Mouse (Mus musculus): ENCODE results near the gene Gm17359.

GRCm38 (mm10) chr3:79458651-79459275 lies 122.3 kb downstream of the Gm17359 start:
- TF ChIP-seq GATA1 (IDR thresholded peaks at IDR 0.05; ENCODE audit: low read length): no peak
- TF ChIP-seq TAL1 (IDR thresholded peaks at IDR 0.05; ENCODE audit: low read length): no peak

All from erythroblast, embryonic 14.5 days (primary cell).